Comparison of ENCODE assay signal across 8 mouse cellular contexts in the genomic region with DNA sequence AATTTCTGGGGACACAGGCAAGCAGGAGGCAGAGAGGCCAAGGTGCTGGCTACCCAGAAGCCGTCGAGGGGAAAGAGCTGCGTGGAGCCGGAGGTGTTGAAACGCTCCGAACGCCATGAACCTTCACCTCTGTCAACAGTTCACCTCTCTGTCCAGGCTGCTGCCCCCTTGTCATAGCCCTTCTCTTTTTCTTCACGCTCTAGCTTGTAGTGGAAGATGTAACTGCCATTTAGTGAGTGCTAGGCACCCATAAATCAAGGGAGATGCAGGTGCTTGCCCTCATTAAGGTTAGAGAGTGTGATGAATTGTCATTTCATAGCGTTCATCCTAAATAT. TPM values are rescaled to one million over a fixed set of nuclear protein-coding genes. Genes with fewer than 3 reads are reported as not detected.
DNase-seq lines count a peak whose midpoint lies in the region; ATAC-seq and TF ChIP-seq lines count a peak whose summit lies in the region.

No protein-coding gene starts in this region.

- intact Hi-C loops in left cerebral cortex, postnatal 36 days (cut with DNase I) = loop anchor here (5.0 kb wide), 1 partner anchor 103 kb away; no protein-coding TSS in a partner anchor

- no peak for TF ChIP-seq POLR2A in cortical plate, adult 2 months (IDR thresholded peaks at IDR 0.05; ENCODE audit: extremely low read depth, insufficient read depth, low read length)

- peak overlapping the region; percentile 92 for H3K4me2 ChIP-seq in hindbrain, embryonic 16.5 days (ENCODE audit: low read length)
- peak overlapping the region; percentile 90 for H3K4me2 ChIP-seq in midbrain, embryonic 16.5 days (ENCODE audit: low read length)

- WGBS in hindbrain, embryonic 16.5 days = under 1% methylated on average over 9 of the region's 9 CpGs
- WGBS in midbrain, embryonic 16.5 days = 3% methylated on average over 9 of the region's 9 CpGs

- no peaks in the 10 kb centered on the region for H3K9me3 ChIP-seq in hindbrain, embryonic 16.5 days (ENCODE audit: control insufficient read depth, low read length)
- H3K9me3 ChIP-seq in midbrain, embryonic 16.5 days (replicated peaks; ENCODE audit: control insufficient read depth, low read length, poor library complexity, severe bottlenecking) = no peaks in the 10 kb centered on the region

- ATAC-seq in hindbrain, embryonic 16.5 days = no peak
- peak; percentile 11; the same call in 1 of the 2 replicates for ATAC-seq in midbrain, embryonic 16.5 days

- H3K36me3 ChIP-seq in hindbrain, embryonic 16.5 days (ENCODE audit: control insufficient read depth, insufficient read depth, low read length) = peaks cover 8% of the 10 kb centered on the region
- peaks cover 10% of the 10 kb centered on the region for H3K36me3 ChIP-seq in midbrain, embryonic 16.5 days (ENCODE audit: control insufficient read depth, insufficient read depth, low read length)

- H3K27ac ChIP-seq in layer of hippocampus, adult 2 months = peak overlapping the region; percentile 99
- no peak overlapping the region for H3K27ac ChIP-seq in cortical plate, adult 2 months (ENCODE audit: insufficient read depth, low read length)
- H3K27ac ChIP-seq in hindbrain, embryonic 16.5 days (ENCODE audit: low read depth, low read length) = peak overlapping the region; percentile 68
- H3K27ac ChIP-seq in midbrain, embryonic 16.5 days (ENCODE audit: low read length) = peak overlapping the region; percentile 91

- no peak for DNase-seq in layer of hippocampus, adult 2 months (ENCODE audit: low spot score in 2 of 2)
- no peak for DNase-seq in layer of hippocampus, postnatal 14 days (ENCODE audit: low spot score in 2 of 2)
- DNase-seq in left cerebral cortex, postnatal 36 days (ENCODE audit: low spot score in 2 of 2) = no peak
- DNase-seq in layer of hippocampus, postnatal 10 days (ENCODE audit: low spot score in 2 of 2) = no peak
- DNase-seq in embryo, embryonic 11 days = no peak

- H3K4me3 ChIP-seq in layer of hippocampus, adult 2 months = peak overlapping the region; percentile 99
- peak overlapping the region; percentile 47 for H3K4me3 ChIP-seq in cortical plate, adult 2 months (ENCODE audit: insufficient read depth, low read length)
- peak overlapping the region; percentile 93 for H3K4me3 ChIP-seq in hindbrain, embryonic 16.5 days (ENCODE audit: low read length)
- peak overlapping the region; percentile 98 for H3K4me3 ChIP-seq in midbrain, embryonic 16.5 days (ENCODE audit: low read depth, low read length)

- H3K4me1 ChIP-seq in cortical plate, adult 2 months (ENCODE audit: control insufficient read depth, insufficient read depth, low read length) = peaks cover 2% of the 10 kb centered on the region; the same call in 1 of the 2 replicates
- H3K4me1 ChIP-seq in hindbrain, embryonic 16.5 days (ENCODE audit: control insufficient read depth, insufficient read depth, low read depth, low read length) = peaks cover 15% of the 10 kb centered on the region
- peaks cover 22% of the 10 kb centered on the region for H3K4me1 ChIP-seq in midbrain, embryonic 16.5 days (ENCODE audit: control insufficient read depth, insufficient read depth, low read length)

- H3K9ac ChIP-seq in hindbrain, embryonic 16.5 days (ENCODE audit: low read depth, low read length) = peak overlapping the region; percentile 93
- peak overlapping the region; percentile 91 for H3K9ac ChIP-seq in midbrain, embryonic 16.5 days (ENCODE audit: low read depth, low read length)

- no peak for TF ChIP-seq CTCF in layer of hippocampus, adult 2 months (conservative IDR thresholded peaks at IDR 0.05)
- no peak for TF ChIP-seq CTCF in cortical plate, adult 2 months (IDR thresholded peaks at IDR 0.05; ENCODE audit: extremely low read depth, insufficient read depth, low read length)

- no peaks in the 10 kb centered on the region for H3K27me3 ChIP-seq in hindbrain, embryonic 16.5 days (replicated peaks; ENCODE audit: control insufficient read depth, insufficient read depth, low read length)
- no peaks in the 10 kb centered on the region for H3K27me3 ChIP-seq in midbrain, embryonic 16.5 days (ENCODE audit: control insufficient read depth, insufficient read depth, low read depth, low read length)

RNA-seq across cellular contexts. Expression of a gene that starts 4.8 kb away (rescaled TPM):
- 10 to 100 TPM; 85.6 to 93.4 TPM for total RNA-seq in layer of hippocampus, adult 2 months (2021)
- 10 to 100 TPM; 95.7 to 95.9 TPM for total RNA-seq in layer of hippocampus, postnatal 14 days (2021)
- 103 and 104 TPM in 2 replicates for polyA plus RNA-seq in cortical plate, adult 2 months (2012; rRNA removed)
- 32.1 and 36.6 TPM in 2 replicates for polyA plus RNA-seq in hindbrain, embryonic 16.5 days (2015; fragmentation: Nextera tagmentation; extraction: Ambion mirVana)
- 32.6 and 36.4 TPM in 2 replicates for polyA plus RNA-seq in midbrain, embryonic 16.5 days (2015; fragmentation: Nextera tagmentation; extraction: Ambion mirVana)
- 100 to 1,000 TPM in 1 of 2 experiments, 10 to 100 TPM in 1; 88.4 to 100 TPM for total RNA-seq in left cerebral cortex, postnatal 36 days (2021)
- 100 to 1,000 TPM in 1 of 2 experiments, 10 to 100 TPM in 1; 93.5 to 116 TPM for total RNA-seq in layer of hippocampus, postnatal 10 days (2021)

RNA-seq across cellular contexts. Expression of a gene that starts 34.7 kb away (rescaled TPM):
- 10 to 100 TPM; 16.8 to 17.4 TPM for total RNA-seq in layer of hippocampus, adult 2 months (2021)
- total RNA-seq in layer of hippocampus, postnatal 14 days (2021) = 10 to 100 TPM; 11.7 to 11.9 TPM
- 25.5 and 25.7 TPM in 2 replicates for polyA plus RNA-seq in cortical plate, adult 2 months (2012; rRNA removed)
- polyA plus RNA-seq in hindbrain, embryonic 16.5 days (2015; fragmentation: Nextera tagmentation; extraction: Ambion mirVana) = 53.7 and 58.2 TPM in 2 replicates
- 65.9 and 76.5 TPM in 2 replicates for polyA plus RNA-seq in midbrain, embryonic 16.5 days (2015; fragmentation: Nextera tagmentation; extraction: Ambion mirVana)
- total RNA-seq in left cerebral cortex, postnatal 36 days (2021) = 10 to 100 TPM; 10.8 to 11.0 TPM
- 10 to 100 TPM; 12.8 to 15.0 TPM for total RNA-seq in layer of hippocampus, postnatal 10 days (2021)

RNA-seq across cellular contexts. Expression of a gene that starts 41.7 kb away (rescaled TPM):
- total RNA-seq in layer of hippocampus, adult 2 months (2021) = 10 to 100 TPM; 91.8 to 92.0 TPM
- total RNA-seq in layer of hippocampus, postnatal 14 days (2021) = 10 to 100 TPM; 81.9 to 84.3 TPM
- 108 TPM in 2 replicates for polyA plus RNA-seq in cortical plate, adult 2 months (2012; rRNA removed)
- polyA plus RNA-seq in hindbrain, embryonic 16.5 days (2015; fragmentation: Nextera tagmentation; extraction: Ambion mirVana) = 107 and 121 TPM in 2 replicates
- 92.7 and 102 TPM in 2 replicates for polyA plus RNA-seq in midbrain, embryonic 16.5 days (2015; fragmentation: Nextera tagmentation; extraction: Ambion mirVana)
- 10 to 100 TPM; 77.2 to 88.6 TPM for total RNA-seq in left cerebral cortex, postnatal 36 days (2021)
- 10 to 100 TPM; 74.1 to 74.5 TPM for total RNA-seq in layer of hippocampus, postnatal 10 days (2021)

RNA-seq across cellular contexts. Expression of a gene that starts 44.6 kb away (rescaled TPM):
- 10 to 100 TPM; 61.2 to 65.4 TPM for total RNA-seq in layer of hippocampus, adult 2 months (2021)
- 10 to 100 TPM; 61.0 to 66.2 TPM for total RNA-seq in layer of hippocampus, postnatal 14 days (2021)
- 48.8 and 50.6 TPM in 2 replicates for polyA plus RNA-seq in cortical plate, adult 2 months (2012; rRNA removed)
- polyA plus RNA-seq in hindbrain, embryonic 16.5 days (2015; fragmentation: Nextera tagmentation; extraction: Ambion mirVana) = 70.6 and 71.9 TPM in 2 replicates
- polyA plus RNA-seq in midbrain, embryonic 16.5 days (2015; fragmentation: Nextera tagmentation; extraction: Ambion mirVana) = 69.2 and 70.2 TPM in 2 replicates
- total RNA-seq in left cerebral cortex, postnatal 36 days (2021) = 10 to 100 TPM; 59.4 to 66.5 TPM
- 10 to 100 TPM; 52.7 to 55.1 TPM for total RNA-seq in layer of hippocampus, postnatal 10 days (2021)

RNA-seq across cellular contexts. Expression of a gene that starts 44.7 kb away (rescaled TPM):
- 1 to 10 TPM; 5.7 to 6.2 TPM for total RNA-seq in layer of hippocampus, adult 2 months (2021)
- 1 to 10 TPM; 6.4 to 9.0 TPM for total RNA-seq in layer of hippocampus, postnatal 14 days (2021)
- 10.1 and 11.2 TPM in 2 replicates for polyA plus RNA-seq in cortical plate, adult 2 months (2012; rRNA removed)
- polyA plus RNA-seq in hindbrain, embryonic 16.5 days (2015; fragmentation: Nextera tagmentation; extraction: Ambion mirVana) = 6.0 and 7.0 TPM in 2 replicates
- polyA plus RNA-seq in midbrain, embryonic 16.5 days (2015; fragmentation: Nextera tagmentation; extraction: Ambion mirVana) = 4.2 and 4.3 TPM in 2 replicates
- total RNA-seq in left cerebral cortex, postnatal 36 days (2021) = 10 to 100 TPM in 1 of 2 experiments, 1 to 10 TPM in 1; 9.8 to 11.2 TPM
- total RNA-seq in layer of hippocampus, postnatal 10 days (2021) = 1 to 10 TPM; 5.1 to 5.7 TPM

Comparison
In these comparisons a context has a peak if more than half of its experiments do, and no peak if none do; other contexts are left out.
1. H3K4me3 ChIP-seq: peak in every context shown above with its lines; median percentile 99 in layer of hippocampus, adult 2 months; 98 in midbrain, embryonic 16.5 days; 93 in hindbrain, embryonic 16.5 days; 47 in cortical plate, adult 2 months.